Mouse (Mus musculus) heart, adult 2 months (tissue): ENCODE results near the gene Cacna1d.

ENCODE experiments used
- CTCF ChIP-seq: fragments of 200-600 bp; IDR thresholded peaks from 2 replicates; pipeline ENCODE4 v1.8.1; 2022; ENCODE audit warnings: antibody characterized with exemption, mild to moderate bottlenecking, moderate library complexity
- EP300 ChIP-seq: fragments of 200-500 bp; IDR thresholded peaks from 2 replicates; pipeline ENCODE4 v1.6.1; 2011; ENCODE audit warnings: low read depth, low read length, control low read depth; ENCODE audit not compliant: insufficient read depth
- POLR2A ChIP-seq: fragments of 200-500 bp; IDR thresholded peaks from 2 replicates; pipeline ENCODE4 v1.6.1; 2011; ENCODE audit warnings: mild to moderate bottlenecking, low read depth, low read length, control low read depth; ENCODE audit not compliant: insufficient read depth

- TF ChIP-seq POLR2A: no peak
- TF ChIP-seq CTCF: no peak
- TF ChIP-seq EP300: no peak
Observed at GRCm38 (mm10) chr14:30182624-30183524, 308.4 kb downstream of the Cacna1d start.
